Mouse (Mus musculus) forebrain, embryonic 14.5 days (tissue): Measurements from ENCODE around the gene Pitx2. TPM values are rescaled to one million over a fixed set of nuclear protein-coding genes. Genes with fewer than 3 reads are reported as not detected.

Experiments
- ATAC-seq: fragments of 200-750 bp; cut with Nextera tagmentation; 2 replicates; pipeline ENCODE4 v1.8.0; 2017; ENCODE audit warnings: mild to moderate bottlenecking, moderate library complexity
- DNase-seq: peaks from one replicate; pipeline ENCODE4 v3.0.0-alpha.2; 2015; ENCODE audit warnings: low spot score
- H3K27ac ChIP-seq: fragments of 300-500 bp; sonication (generic); 2 replicates; pipeline ENCODE4 v1.5.1; 2014; ENCODE audit warnings: low read depth, mild to moderate bottlenecking, control low read depth, low read length, moderate library complexity
- H3K27me3 ChIP-seq: fragments of 300-500 bp; sonication (generic); replicated peaks from 2 replicates; pipeline ENCODE4 v1.6.1; 2014; ENCODE audit warnings: low read length, control low read depth, mixed read lengths; ENCODE audit not compliant: control insufficient read depth, insufficient read depth
- H3K36me3 ChIP-seq: fragments of 300-500 bp; sonication (generic); 2 replicates; pipeline ENCODE4 v1.6.1; 2014; ENCODE audit warnings: low read length, control low read depth; ENCODE audit not compliant: control insufficient read depth, insufficient read depth
- H3K4me1 ChIP-seq: fragments of 300-500 bp; sonication (generic); 2 replicates; pipeline ENCODE4 v1.6.1; 2014; ENCODE audit warnings: antibody characterized with exemption, low read length, control low read depth; ENCODE audit not compliant: control insufficient read depth, insufficient read depth
- H3K4me2 ChIP-seq: fragments of 300-500 bp; sonication (generic); 2 replicates; pipeline ENCODE4 v1.6.1; 2014; ENCODE audit warnings: mild to moderate bottlenecking, control low read depth, low read length
- H3K4me3 ChIP-seq: fragments of 300-500 bp; sonication (generic); 2 replicates; pipeline ENCODE4 v1.5.1; 2014; ENCODE audit warnings: low read depth, low read length, control low read depth
- H3K9ac ChIP-seq: fragments of 300-500 bp; sonication (generic); 2 replicates; pipeline ENCODE4 v1.6.1; 2014; ENCODE audit warnings: mild to moderate bottlenecking, low read length, control low read depth, moderate library complexity
- H3K9me3 ChIP-seq: fragments of 300-500 bp; sonication (generic); replicated peaks from 2 replicates; pipeline ENCODE4 v1.6.1; 2016; ENCODE audit warnings: low read length, control low read depth, mixed read lengths; ENCODE audit not compliant: control insufficient read depth
- WGBS: fragments of 180-500 bp; shearing (Covaris S2); extraction: QIAGEN DNeasy Blood & Tissue Kit; methylation state at CpG from one replicate; pipeline ENCODE4 v1.1.7; 2014; 5-methylcytosine and 5-hydroxymethylcytosine counted together
- polyA plus RNA-seq: library from polyadenylated mRNA; unstranded; fragments of >200 nt; fragmentation: Nextera tagmentation; extraction: Ambion mirVana; gene quantifications from 2 replicates; pipeline ENCODE4 v1.2.1, GENCODE M21; 2014

Pitx2 gene
- 9.3 and 13.7 TPM in 2 replicates for polyA plus RNA-seq

DNA sequence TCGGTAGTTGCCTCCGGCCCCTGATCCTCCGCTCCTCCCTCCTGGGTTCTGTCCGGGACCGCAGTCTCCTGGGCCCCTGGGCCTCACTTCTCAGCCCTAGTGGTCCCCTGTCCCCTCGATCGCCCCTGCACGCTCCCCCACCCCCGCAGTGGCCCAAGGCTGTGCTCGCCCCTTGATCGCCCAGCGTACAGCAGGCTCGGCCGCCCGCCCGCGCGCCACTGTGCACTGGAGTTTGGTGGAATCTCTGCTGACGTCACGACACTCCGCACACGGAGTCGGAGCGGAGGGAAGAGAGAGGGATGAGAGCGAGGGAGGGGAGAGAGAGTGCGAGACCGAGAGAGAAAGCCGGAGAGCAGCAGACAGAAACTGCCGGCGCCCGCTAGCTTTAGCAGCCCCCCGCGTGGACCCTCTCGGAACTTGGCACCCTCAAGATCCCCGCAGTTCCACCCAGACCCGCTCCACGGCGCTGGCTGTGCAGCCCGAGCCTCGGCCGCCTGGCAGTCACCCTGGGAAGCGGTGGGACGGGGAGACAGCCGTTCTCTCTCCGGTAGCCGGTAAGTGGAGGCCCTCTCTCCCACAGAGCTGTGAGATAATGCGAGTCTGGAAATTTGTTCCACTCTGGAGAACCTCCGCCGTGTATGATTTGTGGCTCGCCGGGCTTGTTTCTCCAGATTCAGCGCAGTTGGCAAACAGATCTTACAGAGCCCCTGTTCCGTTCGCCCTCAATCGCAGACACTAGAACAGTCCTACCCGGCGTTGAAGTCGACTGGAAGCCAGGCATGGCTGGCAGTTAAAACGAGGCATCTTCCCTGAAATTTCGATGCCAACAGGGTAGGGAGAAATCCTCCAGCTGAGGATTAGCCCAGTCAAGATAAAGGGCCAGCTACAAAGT, at the start of gene Pitx2:
Gene Pitx2, plus strand, starts transcription at position 270 of the 892 bp plus-strand sequence.
- H3K27ac ChIP-seq, result no peak within 1 kb of the TSS
- DNase-seq (peak; percentile 74), ATAC-seq (peak; percentile 75)
- no peaks in the 10 kb centered on the region for H3K36me3 ChIP-seq
- H3K9ac ChIP-seq, result peak within 1 kb of the TSS; percentile 21; the same call in 1 of the 2 replicates
- peaks cover 9% of the 10 kb centered on the region for H3K4me1 ChIP-seq
- H3K9me3 ChIP-seq, result no peaks in the 10 kb centered on the region
- peak within 1 kb of the TSS; percentile 58 for H3K4me2 ChIP-seq
- peak within 1 kb of the TSS; percentile 30 for H3K4me3 ChIP-seq
- H3K27me3 ChIP-seq, result peaks cover 77% of the 10 kb centered on the region
- under 1% methylated on average over 59 of the region's 60 CpGs for WGBS

GRCm38 (mm10) chr3:129150001-129150400, 49.7 kb upstream of the Pitx2 start:
- no peak overlapping the region for H3K4me2 ChIP-seq
- DNase-seq (no peak), ATAC-seq (no peak)
- H3K9ac ChIP-seq, result no peak overlapping the region
- no peak overlapping the region for H3K27ac ChIP-seq
- no peaks in the 10 kb centered on the region for H3K4me1 ChIP-seq
- no peaks in the 10 kb centered on the region for H3K36me3 ChIP-seq
- no peaks in the 10 kb centered on the region for H3K27me3 ChIP-seq
- no peaks in the 10 kb centered on the region for H3K9me3 ChIP-seq
- WGBS, result 89% methylated on average over 2 of the region's 2 CpGs
- no peak overlapping the region for H3K4me3 ChIP-seq

DNA sequence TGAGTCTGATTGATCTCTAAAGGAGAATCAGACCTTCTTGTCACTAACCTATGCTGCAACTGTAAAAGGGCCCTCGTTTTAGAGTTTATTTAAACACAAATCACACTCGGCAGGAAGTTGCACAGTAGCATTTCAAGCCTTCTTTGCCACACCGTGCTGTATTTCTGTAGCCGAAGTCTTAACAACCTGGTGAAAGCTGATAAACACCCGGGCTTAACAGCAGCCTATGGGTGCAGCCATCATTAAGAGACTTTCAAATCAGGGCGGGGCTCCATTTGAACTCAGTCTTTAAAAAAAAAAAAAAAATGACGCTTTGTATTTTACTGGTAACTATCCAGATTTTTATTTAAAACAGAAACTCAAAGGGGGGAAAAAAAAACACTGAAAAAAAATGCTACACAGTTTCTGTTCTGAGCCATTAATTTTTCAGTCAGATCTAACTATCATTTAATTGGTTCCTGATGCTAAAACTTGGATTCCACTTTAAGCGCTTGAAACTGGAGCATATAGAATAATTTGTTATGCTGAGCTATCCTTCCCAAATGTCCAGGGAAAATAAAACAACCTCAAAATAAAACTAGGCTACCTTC, 48.5 kb upstream of the Pitx2 start:
- no peak for DNase-seq
- no peak overlapping the region for H3K4me2 ChIP-seq
- H3K27ac ChIP-seq, result no peak overlapping the region
- no peaks in the 10 kb centered on the region for H3K27me3 ChIP-seq
- H3K9ac ChIP-seq, result no peak overlapping the region
- H3K4me1 ChIP-seq, result no peaks in the 10 kb centered on the region
- no peaks in the 10 kb centered on the region for H3K9me3 ChIP-seq
- 74% methylated on average over 8 of the region's 8 CpGs for WGBS
- no peak overlapping the region for H3K4me3 ChIP-seq
- ATAC-seq, result no peak
- no peaks in the 10 kb centered on the region for H3K36me3 ChIP-seq

DNA sequence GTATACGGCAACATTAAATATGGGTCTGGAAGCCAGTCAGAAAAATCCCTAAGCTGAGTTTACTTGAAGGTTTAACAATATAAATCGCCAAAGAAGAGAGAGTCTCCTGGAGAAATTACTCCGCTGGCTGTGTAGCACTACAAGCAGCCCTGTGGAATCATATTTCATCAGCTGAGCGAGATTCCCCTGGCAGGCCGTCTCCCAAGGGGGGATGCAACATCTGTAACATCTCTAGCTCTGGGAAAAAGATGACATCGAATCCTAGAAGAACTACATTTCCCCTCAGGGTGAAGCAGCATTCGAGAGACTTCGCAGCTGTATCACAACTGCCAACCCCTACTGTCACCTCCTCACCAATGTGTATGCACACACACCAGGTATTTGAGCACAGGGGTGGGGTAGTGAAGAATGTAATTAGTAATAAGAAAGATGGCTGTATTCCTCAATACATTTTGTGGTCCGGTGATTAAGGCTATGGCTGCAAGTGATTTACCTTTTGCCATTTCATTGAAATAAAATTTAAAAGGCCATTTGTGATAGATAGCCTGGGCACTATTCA, 40.8 kb upstream of the Pitx2 start:
- no peaks in the 10 kb centered on the region for H3K4me1 ChIP-seq
- H3K9ac ChIP-seq, result no peak overlapping the region
- H3K27me3 ChIP-seq, result no peaks in the 10 kb centered on the region
- H3K36me3 ChIP-seq, result no peaks in the 10 kb centered on the region
- H3K27ac ChIP-seq, result no peak overlapping the region
- DNase-seq, result no peak
- H3K4me3 ChIP-seq, result no peak overlapping the region
- no peak overlapping the region for H3K4me2 ChIP-seq
- 74% methylated on average over 9 of the region's 9 CpGs for WGBS
- H3K9me3 ChIP-seq, result no peaks in the 10 kb centered on the region
- no peak for ATAC-seq

DNA sequence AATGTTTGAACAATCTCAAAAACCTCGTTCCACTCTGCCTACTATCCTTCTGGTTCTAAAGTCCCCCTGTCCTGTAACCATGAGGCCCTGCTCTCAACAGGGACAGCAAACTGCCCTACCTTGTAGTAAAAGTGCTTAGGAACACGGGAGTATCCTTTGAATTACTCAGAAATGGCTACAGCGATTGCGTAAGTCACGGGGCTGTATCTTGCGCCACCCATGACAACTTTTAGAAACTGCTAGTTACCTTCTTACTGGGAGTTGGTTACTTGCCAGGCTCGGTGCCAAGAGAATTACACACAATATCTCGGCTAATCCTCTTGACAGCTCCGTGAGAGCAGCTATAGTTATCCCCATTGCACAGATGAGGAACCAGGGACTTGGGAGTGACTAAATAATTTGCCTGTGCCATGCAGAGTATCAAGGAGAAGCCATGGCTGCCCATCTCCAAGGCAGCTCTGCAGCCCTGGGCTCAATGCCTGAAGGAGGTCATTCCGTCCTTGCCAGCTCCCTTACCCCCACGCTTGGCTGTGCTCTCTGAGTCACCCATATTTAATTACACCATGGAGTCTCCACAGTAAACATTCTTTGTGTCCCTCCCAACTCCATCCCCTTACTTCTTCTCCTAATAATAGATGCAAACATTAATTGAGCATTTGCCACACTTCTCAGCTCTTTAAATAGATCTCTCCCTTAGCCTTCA, 38.2 kb upstream of the Pitx2 start:
- Histone ChIP-seq H3K27ac (no peak overlapping the region), H3K9me3 (no peaks in the 10 kb centered on the region), H3K4me2 (no peak overlapping the region), H3K4me3 (no peak overlapping the region), H3K4me1 (no peaks in the 10 kb centered on the region), H3K36me3 (no peaks in the 10 kb centered on the region), H3K9ac (no peak overlapping the region), H3K27me3 (no peaks in the 10 kb centered on the region)
- DNase-seq, result no peak
- WGBS, result 75% methylated on average over 11 of the region's 11 CpGs
- ATAC-seq, result no peak

DNA sequence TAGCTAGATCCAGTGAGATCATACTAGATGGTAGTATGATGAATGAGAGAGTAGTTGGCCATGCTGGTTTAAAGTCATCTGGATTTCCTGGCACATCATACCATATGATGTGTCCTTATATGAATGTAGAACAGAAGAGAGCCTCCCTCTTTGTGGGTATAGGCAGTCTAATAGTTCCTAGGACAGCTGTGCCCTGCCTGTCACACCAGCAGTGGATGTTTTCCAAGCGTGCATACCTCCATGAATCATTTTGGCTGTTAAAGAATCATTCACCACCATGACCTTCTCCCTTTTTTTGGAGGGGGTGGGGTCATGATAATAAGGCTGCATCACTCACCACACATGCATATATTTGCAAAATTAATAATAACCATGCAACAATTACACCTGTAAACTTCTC, 35.4 kb upstream of the Pitx2 start:
- Histone ChIP-seq H3K9me3 (no peaks in the 10 kb centered on the region), H3K36me3 (no peaks in the 10 kb centered on the region), H3K27me3 (no peaks in the 10 kb centered on the region), H3K9ac (no peak overlapping the region), H3K27ac (no peak overlapping the region), H3K4me1 (no peaks in the 10 kb centered on the region), H3K4me3 (no peak overlapping the region), H3K4me2 (no peak overlapping the region)
- ATAC-seq, result no peak
- DNase-seq, result no peak
- WGBS, result 83% methylated on average over 1 of the region's 1 CpGs

DNA sequence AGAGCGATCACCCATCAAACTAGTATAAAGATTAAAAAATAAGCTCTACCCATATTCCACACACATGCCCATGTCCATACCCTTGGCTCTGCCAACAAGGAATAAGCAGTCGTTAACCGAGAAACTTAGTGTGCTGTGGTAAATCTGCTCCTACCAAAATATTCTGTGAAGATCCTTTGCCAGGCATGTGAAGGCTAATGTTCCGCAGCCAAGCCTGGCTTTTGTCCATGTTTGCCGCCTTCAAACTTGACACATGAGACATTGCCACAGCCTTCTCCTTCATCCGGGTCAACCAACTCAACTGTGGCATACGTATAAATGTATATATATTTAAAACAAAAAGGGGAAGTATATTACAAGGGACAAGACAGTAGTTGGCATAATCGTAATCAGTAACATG, 34.0 kb upstream of the Pitx2 start:
- H3K27me3 ChIP-seq, result no peaks in the 10 kb centered on the region
- H3K4me1 ChIP-seq, result no peaks in the 10 kb centered on the region
- no peaks in the 10 kb centered on the region for H3K36me3 ChIP-seq
- no peak overlapping the region for H3K9ac ChIP-seq
- no peak overlapping the region for H3K27ac ChIP-seq
- H3K4me2 ChIP-seq, result no peak overlapping the region
- no peaks in the 10 kb centered on the region for H3K9me3 ChIP-seq
- ATAC-seq (no peak), DNase-seq (no peak)
- WGBS, result 78% methylated on average over 8 of the region's 8 CpGs
- no peak overlapping the region for H3K4me3 ChIP-seq

- no peaks in the 10 kb centered on the region for H3K36me3 ChIP-seq
- DNase-seq (no peak), ATAC-seq (no peak)
- no peaks in the 10 kb centered on the region for H3K27me3 ChIP-seq
- H3K4me1 ChIP-seq, result no peaks in the 10 kb centered on the region
- 6% methylated on average over 6 of the region's 6 CpGs for WGBS
- H3K4me2 ChIP-seq, result no peak overlapping the region
- no peaks in the 10 kb centered on the region for H3K9me3 ChIP-seq
- no peak overlapping the region for H3K27ac ChIP-seq
- no peak overlapping the region for H3K9ac ChIP-seq
- no peak overlapping the region for H3K4me3 ChIP-seq
Measured at GRCm38 (mm10) chr3:129166684-129167083, 33.0 kb upstream of the Pitx2 start.
